Mouse (Mus musculus) neutrophil, adult 65 days (primary cell): Measurements from ENCODE around the gene Gm2000. TPM values are rescaled to one million over a fixed set of nuclear protein-coding genes. Genes with fewer than 3 reads are reported as not detected.

Source experiments
- total RNA-seq: library from RNA; stranded (reverse); gene quantifications from 2 replicates; pipeline ENCODE4 v1.2.4, GENCODE M21; 2023

Gm2000 gene
- 148 and 277 TPM in 2 replicates for total RNA-seq

GRCm38 (mm10) chr1:156365740-156366139 is at the start of gene Gm2000:
Gene Gm2000, plus strand, starts transcription at chr1:156366040.

Other genes starting within 250 kb of the Gm2000 start
- not detected in 2 replicates for gene Fam163a, start 161.0 kb upstream of the Gm2000 start, total RNA-seq
- 0.11 TPM in 1 of 2 replicates, not detected in the other for gene Tdrd5, start 62.4 kb upstream of the Gm2000 start, total RNA-seq
- gene Nphs2, start 55.3 kb upstream of the Gm2000 start, total RNA-seq, result not detected in 2 replicates
- gene Axdnd1, start 55.1 kb downstream of the Gm2000 start, total RNA-seq, result 0.39 TPM in 1 of 2 replicates, not detected in the other
- gene Soat1, start 108.3 kb downstream of the Gm2000 start, total RNA-seq, result 126 and 142 TPM in 2 replicates
- gene Gm10031, start 158.0 kb downstream of the Gm2000 start, total RNA-seq, result 17.6 and 18.2 TPM in 2 replicates
- gene Abl2, start 192.7 kb downstream of the Gm2000 start, total RNA-seq, result 13.4 and 19.9 TPM in 2 replicates